In genomic region chr3:103386292-103387031, GRCm38 (mm10) we compare ENCODE assay signal across 10 mouse cellular contexts.
DNase-seq lines count a peak whose midpoint lies in the region; ATAC-seq and TF ChIP-seq lines count a peak whose summit lies in the region.
"Had no signal": no experiment of that assay in that cellular context is flagged by ENCODE, and none has a peak within 500 bp of the region (broad histone marks: within the 10 kb centered on the region; RNA-seq: fewer than 3 reads in every experiment).

No protein-coding gene starts in this region.

- intact Hi-C loops in left cerebral cortex, adult 2 months (cut with DNase I), result no loop called here

- no peak for DNase-seq in left cerebral cortex, adult 2 months (ENCODE audit: extremely low spot score in 1 of 2, low spot score in 2 of 2)
- DNase-seq in left cerebral cortex, adult 9 months (ENCODE audit: low spot score in 2 of 2), result no peak
- no peak for DNase-seq in Patski (ENCODE audit: low read depth, low spot score)
- DNase-seq in lung, postnatal 14 days, result peak; percentile 40
- DNase-seq in thymus, postnatal 25 days, result peak; percentile 94
- no peak for DNase-seq in limb, embryonic 10.5 days (ENCODE audit: low spot score)
- no peak for DNase-seq in heart, postnatal 4 days

- POLR2A ChIA-PET in Patski (lab: Charles Lee), result no interaction called here

- no peak overlapping the region for H3K27ac ChIP-seq in left cerebral cortex, adult 2 months
- H3K27ac ChIP-seq in midbrain, embryonic 16.5 days (ENCODE audit: low read length), result no peak overlapping the region
- no peak overlapping the region for H3K27ac ChIP-seq in limb, embryonic 10.5 days
- H3K27ac ChIP-seq: embryonic facial prominence, embryonic 15.5 days; heart, embryonic 13.5 days had no signal

- CTCF ChIA-PET in Patski (lab: Charles Lee), result interaction anchor here (1.1 to 1.9 kb wide), 2 partner anchors 12 to 19 kb away, joined by 3 to 10 read pairs; no protein-coding TSS in a partner anchor

- no peaks in the 10 kb centered on the region for H3K27me3 ChIP-seq in Patski
- H3K27me3 ChIP-seq in midbrain, embryonic 16.5 days (ENCODE audit: control insufficient read depth, insufficient read depth, low read depth, low read length), result no peaks in the 10 kb centered on the region
- H3K27me3 ChIP-seq in limb, embryonic 10.5 days (ENCODE audit: low read depth, poor library complexity, severe bottlenecking), result no peaks in the 10 kb centered on the region
- H3K27me3 ChIP-seq: embryonic facial prominence, embryonic 15.5 days; heart, embryonic 13.5 days had no signal

- TF ChIP-seq CTCF in left cerebral cortex, adult 2 months (IDR thresholded peaks at IDR 0.05), result peak; percentile 20; the same call in 1 of the 2 replicates
- TF ChIP-seq CTCF in Patski (IDR thresholded peaks at IDR 0.05), result peak; percentile 58

- in situ Hi-C loops in Patski (cut with MboI; ENCODE audit: low pct_unique_long_range_greater_than_20kb), result no loop called here

- 92% methylated on average over 16 of the region's 16 CpGs for WGBS in midbrain, embryonic 16.5 days
- 93% methylated on average over 16 of the region's 16 CpGs for WGBS in limb, embryonic 10.5 days

- H3K4me2 ChIP-seq in midbrain, embryonic 16.5 days (ENCODE audit: low read length), result no peak overlapping the region
- H3K4me2 ChIP-seq: embryonic facial prominence, embryonic 15.5 days; heart, embryonic 13.5 days had no signal

- no peak overlapping the region for H3K9ac ChIP-seq in midbrain, embryonic 16.5 days (ENCODE audit: low read depth, low read length)
- H3K9ac ChIP-seq: embryonic facial prominence, embryonic 15.5 days; heart, embryonic 13.5 days had no signal

- 0 out of 2 replicates have a peak, but pooled peaks cover 2% of the 10 kb centered on the region for H3K4me1 ChIP-seq in midbrain, embryonic 16.5 days (ENCODE audit: control insufficient read depth, insufficient read depth, low read length)
- 0 out of 2 replicates have a peak, but pooled peaks cover 5% of the 10 kb centered on the region for H3K4me1 ChIP-seq in limb, embryonic 10.5 days

- H3K9me3 ChIP-seq in midbrain, embryonic 16.5 days (replicated peaks; ENCODE audit: control insufficient read depth, low read length, poor library complexity, severe bottlenecking), result no peaks in the 10 kb centered on the region
- H3K9me3 ChIP-seq in limb, embryonic 10.5 days (replicated peaks), result no peaks in the 10 kb centered on the region
- H3K9me3 ChIP-seq: embryonic facial prominence, embryonic 15.5 days had no signal

- no peak overlapping the region for H3K4me3 ChIP-seq in left cerebral cortex, adult 2 months
- no peak overlapping the region for H3K4me3 ChIP-seq in midbrain, embryonic 16.5 days (ENCODE audit: low read depth, low read length)
- H3K4me3 ChIP-seq in limb, embryonic 10.5 days, result no peak overlapping the region
- H3K4me3 ChIP-seq: embryonic facial prominence, embryonic 15.5 days; heart, embryonic 13.5 days had no signal

- ATAC-seq in Patski, result no peak
- no peak for ATAC-seq in midbrain, embryonic 16.5 days

- H3K36me3 ChIP-seq in midbrain, embryonic 16.5 days (ENCODE audit: control insufficient read depth, insufficient read depth, low read length), result no peaks in the 10 kb centered on the region
- no peaks in the 10 kb centered on the region for H3K36me3 ChIP-seq in limb, embryonic 10.5 days
- H3K36me3 ChIP-seq: embryonic facial prominence, embryonic 15.5 days; heart, embryonic 13.5 days had no signal

Comparison
In these comparisons a context has a peak if more than half of its experiments do, and no peak if none do; other contexts are left out.
1. DNase-seq: peak in lung, postnatal 14 days (single experiment) and thymus, postnatal 25 days (single experiment); none in left cerebral cortex, adult 2 months (0 of 2), left cerebral cortex, adult 9 months (0 of 2), Patski (single experiment), limb, embryonic 10.5 days (single experiment) and heart, postnatal 4 days (single experiment).